Mouse (Mus musculus) monocyte, adult 5-6 weeks (primary cell): ENCODE results near the gene Aplp2. TPM values are rescaled to one million over a fixed set of nuclear protein-coding genes. Genes with fewer than 3 reads are reported as not detected.

Experiments used
- total RNA-seq: library from RNA; stranded (forward); fragments of 200-1000, 200-491, 200-594 nt; gene quantifications from 3 replicates; pipeline ENCODE4 v1.2.3, GENCODE M21; 2017

Aplp2 gene
- total RNA-seq, 1 experiment from 2014 or later: 117 TPM

Other genes starting within 250 kb of the Aplp2 start
- gene Zbtb44, start 181.2 kb downstream of the Aplp2 start, total RNA-seq: 24.0 to 32.1 TPM (median 29.0 TPM) in 3 replicates
- 7.2 to 11.8 TPM (median 7.5 TPM) in 3 replicates for gene St14, start 80.0 kb downstream of the Aplp2 start, total RNA-seq
- 7.1 to 16.9 TPM (median 9.6 TPM) in 3 replicates for gene Prdm10, start 68.7 kb upstream of the Aplp2 start, total RNA-seq
- gene Nfrkb, start 174.4 kb upstream of the Aplp2 start, total RNA-seq: 24.2 to 56.5 TPM (median 40.6 TPM) in 3 replicates